Mouse (Mus musculus): Measurements from ENCODE around the gene Prkcb. TPM values are rescaled to one million over a fixed set of nuclear protein-coding genes. Genes with fewer than 3 reads are reported as not detected.

Prkcb gene
- polyA plus RNA-seq, 1 experiment from 2014 or later, result 14.3 TPM

DNA sequence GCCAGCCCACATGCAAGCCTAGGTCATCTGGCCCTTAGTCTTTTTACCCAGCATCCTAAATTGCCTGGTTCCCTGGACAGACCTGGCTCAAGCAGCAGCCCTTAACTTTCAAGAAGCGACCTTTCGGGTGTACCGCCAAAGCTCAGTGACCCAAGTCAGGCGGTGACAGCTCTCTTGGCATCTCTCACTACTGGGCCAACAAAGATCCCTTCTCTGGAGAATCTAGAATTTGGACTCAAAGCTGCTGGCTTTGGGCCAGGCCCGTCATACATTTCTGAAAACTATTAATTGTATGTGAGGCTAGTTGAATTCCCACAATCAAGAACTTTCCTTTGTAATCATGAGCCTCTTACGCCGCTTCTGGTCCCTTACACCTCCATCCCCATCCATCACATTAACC is 147.0 kb downstream of the Prkcb start:
- no peak overlapping the region for H3K4me3 ChIP-seq
- no peak for DNase-seq (ENCODE audit: low spot score)
- H3K27ac ChIP-seq, result no peak overlapping the region
- H3K36me3 ChIP-seq, result no peaks in the 10 kb centered on the region
- no peaks in the 10 kb centered on the region for H3K9me3 ChIP-seq
- 86% methylated on average over 7 of the region's 7 CpGs for WGBS
- peaks cover 13% of the 10 kb centered on the region for H3K4me1 ChIP-seq
- no peaks in the 10 kb centered on the region for H3K27me3 ChIP-seq (ENCODE audit: insufficient read depth, poor library complexity, severe bottlenecking)

DNA sequence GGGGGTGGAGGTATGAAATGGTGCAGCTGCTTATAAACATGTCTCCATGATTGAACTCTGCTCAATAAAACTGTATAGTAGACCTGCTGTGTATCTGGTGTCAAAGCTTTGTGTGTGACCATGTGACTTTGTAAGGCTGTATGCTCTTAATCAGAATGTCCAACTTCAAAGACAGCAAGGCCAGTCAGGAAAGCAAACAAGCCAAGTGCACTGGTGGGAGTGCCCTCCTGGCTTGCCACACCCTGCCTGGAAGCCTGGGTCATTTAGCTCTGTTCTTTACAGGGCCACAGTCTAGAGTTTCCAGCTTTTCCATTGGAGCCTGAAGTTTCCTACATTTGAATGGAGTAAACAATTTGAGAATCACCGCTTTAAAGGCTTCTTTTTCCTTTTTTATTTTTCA is 148.8 kb downstream of the Prkcb start:
- WGBS, result 79% methylated on average over 1 of the region's 1 CpGs
- H3K27me3 ChIP-seq (ENCODE audit: insufficient read depth, poor library complexity, severe bottlenecking), result no peaks in the 10 kb centered on the region

DNA sequence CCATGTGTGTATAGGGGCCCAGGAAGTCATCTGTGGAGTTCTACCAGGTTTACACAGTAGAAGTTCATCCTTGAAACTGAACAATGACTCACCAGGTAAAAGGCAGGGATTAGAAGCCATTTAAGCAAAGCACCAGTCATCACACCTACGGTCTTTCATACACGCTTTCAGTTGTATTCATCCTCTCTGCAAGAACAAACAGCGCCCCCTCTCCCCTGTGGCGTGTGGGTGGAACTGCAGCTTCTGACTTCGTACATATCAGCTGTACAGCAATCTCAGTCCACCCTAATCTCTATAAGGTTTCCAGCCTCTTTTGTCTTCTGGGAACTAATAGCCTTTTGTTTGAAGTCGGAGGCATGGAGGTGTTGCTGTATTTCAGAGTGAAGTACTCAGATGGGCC is 156.5 kb downstream of the Prkcb start:
- no peaks in the 10 kb centered on the region for H3K27me3 ChIP-seq (ENCODE audit: insufficient read depth, poor library complexity, severe bottlenecking)
- no peaks in the 10 kb centered on the region for H3K9me3 ChIP-seq
- H3K4me1 ChIP-seq, result no peaks in the 10 kb centered on the region
- no peak for DNase-seq (ENCODE audit: low spot score)
- H3K36me3 ChIP-seq, result no peaks in the 10 kb centered on the region
- 50% methylated on average over 6 of the region's 6 CpGs for WGBS
- no peak overlapping the region for H3K27ac ChIP-seq
- no peak overlapping the region for H3K4me3 ChIP-seq

More for the DNA sequence above, 148.8 kb downstream of the Prkcb start:
- H3K4me1 ChIP-seq, result peaks cover 13% of the 10 kb centered on the region
- no peak for DNase-seq (ENCODE audit: low spot score)
- no peak overlapping the region for H3K27ac ChIP-seq
- no peaks in the 10 kb centered on the region for H3K36me3 ChIP-seq
- no peak overlapping the region for H3K4me3 ChIP-seq
- H3K9me3 ChIP-seq, result no peaks in the 10 kb centered on the region

DNA sequence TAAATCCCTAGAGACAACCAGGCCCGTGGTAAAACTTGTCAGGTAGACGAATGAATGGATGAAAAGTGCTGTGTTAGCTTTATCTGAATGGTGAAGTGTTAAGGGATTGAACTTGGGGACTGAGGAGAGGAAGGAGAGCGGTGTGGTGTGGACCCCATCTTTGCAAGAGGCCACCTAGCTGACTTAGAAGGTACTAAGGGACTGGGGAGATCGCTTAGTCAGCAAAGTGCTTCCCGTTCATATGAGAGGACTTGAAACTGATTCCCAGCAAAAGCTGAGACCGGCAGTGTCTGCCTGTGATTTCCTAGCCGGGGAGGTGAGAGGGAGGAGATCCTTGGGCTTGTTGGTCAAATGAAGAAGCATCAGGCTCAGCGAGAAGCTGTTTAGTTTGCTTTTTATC is 164.1 kb downstream of the Prkcb start:
- Histone ChIP-seq H3K27ac (no peak overlapping the region), H3K4me3 (no peak overlapping the region), H3K4me1 (no peaks in the 10 kb centered on the region), H3K36me3 (no peaks in the 10 kb centered on the region), H3K27me3 (ENCODE audit: insufficient read depth, poor library complexity, severe bottlenecking) (no peaks in the 10 kb centered on the region), H3K9me3 (no peaks in the 10 kb centered on the region)
- WGBS, result 73% methylated on average over 8 of the region's 8 CpGs
- no peak for DNase-seq (ENCODE audit: low spot score)

DNA sequence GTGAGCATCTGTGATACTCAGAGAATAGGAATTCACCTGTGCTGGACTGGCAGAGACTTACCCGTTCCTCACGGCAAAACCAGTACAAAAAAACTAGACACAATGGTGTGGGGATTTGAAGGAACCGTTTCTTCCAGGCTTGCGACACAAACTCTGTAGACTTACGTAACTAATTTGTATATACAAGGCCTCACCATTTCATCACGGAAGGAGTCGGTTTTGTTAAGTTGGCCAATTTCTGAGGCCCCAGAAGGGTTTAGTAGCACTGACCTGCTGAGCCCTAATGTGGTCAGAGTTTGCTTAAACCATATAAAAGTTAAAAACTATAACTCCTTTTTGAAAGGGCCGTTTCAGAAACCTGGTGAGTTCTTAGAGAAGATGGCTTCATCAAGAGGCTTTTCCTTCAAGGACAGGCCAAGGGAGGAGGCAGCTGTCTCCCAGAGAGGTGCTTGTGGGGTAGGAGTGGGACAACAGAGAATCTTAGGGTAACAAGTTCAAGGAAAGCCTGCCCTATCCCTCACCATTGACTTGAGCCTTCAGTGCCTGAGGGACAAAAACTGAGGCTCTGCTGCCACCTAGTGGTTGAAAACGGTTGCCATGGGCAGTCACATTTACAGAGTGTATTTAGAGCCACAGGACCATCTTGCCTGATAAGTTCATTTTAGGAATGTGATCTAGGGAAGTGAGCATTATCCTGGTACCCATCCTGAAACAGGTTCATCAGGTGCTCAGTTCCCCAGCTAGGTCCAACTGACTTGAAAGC is 170.8 kb downstream of the Prkcb start:
- Histone ChIP-seq H3K27me3 (ENCODE audit: insufficient read depth, poor library complexity, severe bottlenecking) (no peaks in the 10 kb centered on the region), H3K4me3 (no peak overlapping the region), H3K36me3 (no peaks in the 10 kb centered on the region), H3K4me1 (no peaks in the 10 kb centered on the region), H3K27ac (no peak overlapping the region), H3K9me3 (no peaks in the 10 kb centered on the region)
- WGBS, result 68% methylated on average over 9 of the region's 9 CpGs
- peak; percentile 82 for DNase-seq (ENCODE audit: low spot score)

DNA sequence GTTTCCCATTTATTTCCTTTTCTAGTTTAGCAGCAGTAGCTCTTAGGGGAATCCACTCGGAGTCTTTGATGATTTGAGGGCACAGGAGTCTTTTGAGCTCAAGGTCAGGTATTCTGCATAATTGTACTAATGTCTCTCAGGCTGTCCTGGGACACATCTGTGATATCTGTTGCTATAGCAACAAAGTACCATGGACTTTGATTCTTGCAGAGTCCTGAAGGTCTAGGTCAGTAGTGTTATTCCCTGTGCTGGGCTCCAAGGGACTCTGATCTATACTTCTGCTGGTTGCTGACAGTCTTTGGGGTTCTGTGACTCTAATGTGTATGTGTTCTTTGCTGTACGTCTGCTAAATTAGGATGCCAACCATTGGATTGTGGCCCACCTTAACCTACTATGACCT is 171.5 kb downstream of the Prkcb start:
- Histone ChIP-seq H3K27me3 (ENCODE audit: insufficient read depth, poor library complexity, severe bottlenecking) (no peaks in the 10 kb centered on the region), H3K4me3 (no peak overlapping the region), H3K9me3 (no peaks in the 10 kb centered on the region), H3K4me1 (no peaks in the 10 kb centered on the region), H3K36me3 (no peaks in the 10 kb centered on the region), H3K27ac (no peak overlapping the region)
- DNase-seq (ENCODE audit: low spot score), result no peak
- 54% methylated on average over 2 of the region's 2 CpGs for WGBS

DNA sequence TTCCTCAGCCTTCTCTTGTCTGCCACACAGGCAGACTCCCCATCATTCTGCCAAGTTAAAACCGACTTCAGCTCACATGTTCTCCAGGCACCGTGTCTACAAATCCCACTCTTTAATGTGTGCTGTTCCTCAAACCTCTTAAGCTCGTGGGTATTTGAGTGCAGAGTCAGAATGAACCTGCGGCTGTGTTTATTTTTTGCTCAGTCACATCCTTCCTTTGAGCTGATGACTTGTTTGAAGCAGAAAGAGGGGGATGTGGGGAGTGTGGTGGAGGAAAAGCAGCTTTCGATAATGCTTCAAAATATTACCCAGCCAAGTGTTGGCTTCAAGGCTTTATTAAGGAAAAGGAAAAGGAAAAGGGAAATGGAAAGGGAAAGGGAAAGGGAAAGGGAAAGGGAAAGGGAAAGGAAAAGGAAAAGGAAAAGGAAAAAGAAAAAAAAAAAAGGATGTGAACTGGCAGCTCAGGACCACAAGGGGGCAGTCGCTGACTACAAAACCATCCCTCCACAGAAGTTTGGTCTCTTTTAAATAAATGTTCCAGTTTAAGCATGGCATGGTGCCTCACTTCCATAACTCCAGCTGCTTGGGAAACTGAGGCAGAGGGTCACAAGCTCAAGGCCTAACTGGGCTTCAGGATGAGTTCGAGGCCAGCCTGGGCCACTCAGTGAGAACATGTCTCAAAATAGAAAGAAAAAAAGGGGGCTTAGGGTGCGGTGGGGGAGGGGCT is 177.4 kb downstream of the Prkcb start:
- Histone ChIP-seq H3K27ac (no peak overlapping the region), H3K4me3 (no peak overlapping the region), H3K4me1 (0 out of 2 replicates have a peak, but pooled peaks cover 3% of the 10 kb centered on the region), H3K27me3 (ENCODE audit: insufficient read depth, poor library complexity, severe bottlenecking) (no peaks in the 10 kb centered on the region), H3K9me3 (no peaks in the 10 kb centered on the region), H3K36me3 (no peaks in the 10 kb centered on the region)
- 50% methylated on average over 8 of the region's 8 CpGs for whole genome bisulfite sequencing
- no peak for DNase-seq (ENCODE audit: low spot score)

DNA sequence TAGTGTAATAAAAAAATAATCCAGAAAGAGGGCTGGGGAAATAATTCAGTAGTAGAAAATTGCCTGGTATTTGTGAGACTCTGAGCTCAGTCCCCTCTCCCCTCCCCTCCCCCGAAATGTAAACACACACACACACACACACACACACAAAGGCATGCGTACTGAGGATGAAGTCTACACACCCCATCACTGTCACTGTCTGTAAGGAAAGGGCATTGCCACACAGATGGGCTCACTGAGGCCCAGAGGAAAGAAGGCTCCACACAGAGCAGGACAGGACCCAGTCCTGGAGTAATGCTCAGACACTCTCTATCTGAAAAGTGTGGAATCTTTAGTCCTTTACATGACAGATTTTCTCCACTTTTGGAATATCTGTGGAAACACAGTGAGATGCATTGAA is 178.2 kb downstream of the Prkcb start:
- Histone ChIP-seq H3K4me1 (0 out of 2 replicates have a peak, but pooled peaks cover 3% of the 10 kb centered on the region), H3K36me3 (no peaks in the 10 kb centered on the region), H3K4me3 (no peak overlapping the region), H3K27ac (no peak overlapping the region), H3K27me3 (ENCODE audit: insufficient read depth, poor library complexity, severe bottlenecking) (no peaks in the 10 kb centered on the region), H3K9me3 (no peaks in the 10 kb centered on the region)
- WGBS, result 81% methylated on average over 2 of the region's 2 CpGs
- no peak for DNase-seq (ENCODE audit: low spot score)

DNA sequence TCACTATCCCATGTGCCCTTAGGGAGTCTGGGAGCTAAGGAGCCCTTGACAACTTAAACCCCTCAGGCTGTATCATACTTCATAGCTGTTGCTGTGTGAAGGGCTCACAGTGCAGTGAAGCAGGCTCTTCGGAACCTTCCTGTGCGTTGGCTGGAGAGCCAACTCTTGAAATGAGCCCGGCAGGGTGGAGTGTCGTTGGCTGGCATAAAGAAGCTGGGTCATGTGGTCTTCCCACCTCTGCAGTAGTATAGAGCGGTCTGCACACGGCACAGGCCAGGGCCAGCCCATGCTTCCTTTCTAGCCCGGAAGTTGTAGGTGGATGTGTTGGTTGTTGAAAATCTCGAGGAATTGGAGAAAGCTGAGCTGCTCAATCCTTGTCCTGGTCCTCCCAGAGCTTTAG is 179.3 kb downstream of the Prkcb start:
- Histone ChIP-seq H3K36me3 (no peaks in the 10 kb centered on the region), H3K4me1 (0 out of 2 replicates have a peak, but pooled peaks cover 3% of the 10 kb centered on the region), H3K27me3 (ENCODE audit: insufficient read depth, poor library complexity, severe bottlenecking) (0 out of 2 replicates have a peak, but pooled peaks cover 4% of the 10 kb centered on the region), H3K4me3 (no peak overlapping the region), H3K9me3 (no peaks in the 10 kb centered on the region), H3K27ac (no peak overlapping the region)
- 78% methylated on average over 8 of the region's 8 CpGs for WGBS
- DNase-seq (ENCODE audit: low spot score), result no peak

DNA sequence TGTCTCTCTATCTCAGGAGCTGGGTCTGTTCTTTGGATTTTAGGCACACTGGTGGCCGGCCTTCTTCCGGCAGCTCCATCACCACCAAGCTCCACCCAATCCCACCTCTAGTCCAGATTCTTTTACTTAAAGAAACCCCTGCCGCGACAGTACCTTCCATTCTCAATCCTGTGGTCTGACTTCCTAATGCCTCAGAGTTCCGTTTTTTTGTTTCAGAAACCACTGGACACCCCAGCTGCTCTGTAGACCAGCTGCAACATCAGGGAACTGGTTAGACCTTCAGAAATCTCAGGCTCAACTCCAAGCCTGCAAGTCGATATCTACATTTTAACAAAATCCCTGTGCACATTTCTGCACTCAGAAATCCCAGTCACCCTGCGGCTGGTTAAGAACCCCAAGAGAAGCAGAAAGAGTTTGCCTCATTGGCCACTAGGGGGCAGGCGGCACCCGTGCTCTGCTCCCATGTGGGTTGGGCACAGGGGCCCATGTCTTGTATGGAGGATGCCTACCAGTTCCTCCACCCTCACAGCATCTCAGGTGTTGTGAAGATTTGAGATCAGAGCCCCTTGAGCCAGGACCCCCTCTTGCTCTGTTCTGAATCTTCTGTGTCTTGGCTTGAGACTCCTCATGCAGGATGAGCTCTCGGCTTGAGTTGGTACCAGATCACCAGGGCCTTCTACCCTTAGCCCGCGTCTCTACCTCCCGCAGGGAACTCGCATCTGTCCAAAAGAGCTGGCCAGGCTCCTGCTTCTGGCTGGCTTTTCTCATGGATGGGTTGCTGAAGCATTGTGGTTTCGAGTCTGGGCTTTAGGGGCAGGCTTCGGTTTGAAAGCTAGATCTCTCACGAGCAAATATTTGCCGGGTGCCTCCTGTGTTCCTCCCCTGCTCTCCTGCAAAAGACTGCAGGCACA is 182.1 kb downstream of the Prkcb start:
- Histone ChIP-seq H3K36me3 (no peaks in the 10 kb centered on the region; the same call in 1 of the 2 replicates), H3K4me1 (0 out of 2 replicates have a peak, but pooled peaks cover 3% of the 10 kb centered on the region), H3K9me3 (peaks cover 7% of the 10 kb centered on the region; the same call in 1 of the 2 replicates), H3K27me3 (ENCODE audit: insufficient read depth, poor library complexity, severe bottlenecking) (0 out of 2 replicates have a peak, but pooled peaks cover 9% of the 10 kb centered on the region), H3K4me3 (no peak overlapping the region), H3K27ac (no peak overlapping the region)
- peak; percentile 82 for DNase-seq (ENCODE audit: low spot score)
- 52% methylated on average over 18 of the region's 18 CpGs for WGBS

DNA sequence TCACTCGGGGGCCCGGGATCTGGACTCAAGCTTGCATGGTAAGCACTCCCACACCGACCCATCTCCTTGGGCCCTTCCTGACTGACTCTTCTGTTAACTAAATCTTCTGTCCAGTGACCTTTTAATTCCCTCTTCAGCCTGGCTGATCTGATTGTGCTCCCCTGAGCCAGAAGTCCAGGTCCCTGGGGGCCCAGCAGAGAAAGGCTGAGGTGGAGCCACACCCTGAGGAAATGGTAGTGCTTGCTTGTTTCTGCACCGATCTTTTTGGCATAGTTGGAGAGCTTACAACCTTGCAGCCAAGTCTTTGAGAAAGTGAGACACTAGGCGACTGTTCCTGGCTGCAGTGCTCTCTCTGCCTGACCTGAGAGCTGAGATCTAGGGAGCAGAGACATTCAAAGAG is 183.7 kb downstream of the Prkcb start:
- Histone ChIP-seq H3K36me3 (no peaks in the 10 kb centered on the region; the same call in 1 of the 2 replicates), H3K9me3 (peaks cover 7% of the 10 kb centered on the region; the same call in 1 of the 2 replicates), H3K4me1 (no peaks in the 10 kb centered on the region), H3K27me3 (ENCODE audit: insufficient read depth, poor library complexity, severe bottlenecking) (0 out of 2 replicates have a peak, but pooled peaks cover 9% of the 10 kb centered on the region), H3K27ac (no peak overlapping the region), H3K4me3 (no peak overlapping the region)
- no peak for DNase-seq (ENCODE audit: low spot score)
- 79% methylated on average over 5 of the region's 5 CpGs for WGBS

DNA sequence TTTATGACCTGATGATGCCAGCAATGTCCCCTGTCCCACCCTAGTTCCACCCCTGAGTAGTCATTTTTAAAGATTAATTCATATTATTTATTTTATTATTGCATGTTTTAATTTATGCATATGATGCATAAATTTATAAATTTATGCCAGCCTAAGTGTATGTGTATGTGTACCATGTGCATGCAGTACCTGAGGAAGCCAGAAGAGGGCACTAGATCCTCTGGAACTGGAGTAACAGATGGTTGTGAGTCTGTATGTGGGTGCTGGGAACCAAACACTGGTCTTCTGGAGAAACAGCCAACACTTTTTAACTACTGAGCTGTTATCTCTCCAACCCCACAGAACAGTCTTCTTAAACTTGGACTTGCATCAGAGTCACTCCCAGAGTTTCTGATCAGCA is 186.5 kb downstream of the Prkcb start:
- 0 out of 2 replicates have a peak, but pooled peaks cover 13% of the 10 kb centered on the region for H3K27me3 ChIP-seq (ENCODE audit: insufficient read depth, poor library complexity, severe bottlenecking)
- H3K4me3 ChIP-seq, result no peak overlapping the region
- no peak for DNase-seq (ENCODE audit: low spot score)
- H3K27ac ChIP-seq, result no peak overlapping the region
- no peaks in the 10 kb centered on the region; the same call in 1 of the 2 replicates for H3K36me3 ChIP-seq
- H3K9me3 ChIP-seq, result peaks cover 7% of the 10 kb centered on the region; the same call in 1 of the 2 replicates
- peaks cover 5% of the 10 kb centered on the region; the same call in 1 of the 2 replicates for H3K4me1 ChIP-seq

Data from heart, embryonic 10.5 days (tissue).